Mouse (Mus musculus) induced T-regulatory cell, adult 2 months (primary cell): ENCODE measurements around the gene Kirrel3.

Experiments used
- DNase-seq: peaks from one replicate; pipeline ENCODE4 v3.0.0-alpha.2; 2012; ENCODE audit warnings: low read depth

The Kirrel3 gene

DNA sequence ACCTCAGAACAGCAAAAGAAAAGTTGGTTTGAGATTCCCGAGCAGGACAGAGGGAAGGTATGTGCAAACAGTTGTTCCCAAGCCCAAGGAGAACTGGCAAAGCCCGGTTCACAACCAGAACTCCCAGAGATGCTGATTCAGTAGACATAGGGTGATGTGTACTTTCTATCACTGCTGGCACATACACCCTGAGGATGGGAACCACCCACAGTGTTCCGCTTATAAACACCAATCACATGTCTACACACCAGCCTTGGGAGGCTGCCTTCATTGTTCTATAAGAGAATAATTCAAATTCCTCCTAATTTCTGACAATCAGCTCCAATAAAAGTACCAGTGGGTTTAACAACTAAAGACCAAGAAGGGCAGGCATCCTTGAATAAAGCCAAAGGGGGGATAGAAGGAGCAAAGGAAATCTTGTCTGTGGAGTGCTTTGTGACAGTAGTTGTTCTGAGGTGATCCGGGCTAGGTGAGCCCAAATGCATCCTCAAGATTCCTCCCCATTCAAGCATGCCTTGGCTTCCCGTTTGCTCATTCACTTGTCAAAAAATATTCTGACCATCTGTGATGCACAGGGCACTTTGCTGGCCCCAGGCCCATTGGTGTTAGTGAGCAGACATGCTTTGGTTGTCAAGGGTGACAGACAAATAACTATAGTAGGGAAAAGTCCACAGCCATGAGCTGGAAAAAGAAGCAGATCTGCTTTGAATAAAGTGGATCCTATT, 266.5 kb downstream of the Kirrel3 start:
- no peak for DNase-seq

GRCm38 (mm10) chr9:34752801-34753170, 267.1 kb downstream of the Kirrel3 start:
- peak; percentile 43 for DNase-seq

DNA sequence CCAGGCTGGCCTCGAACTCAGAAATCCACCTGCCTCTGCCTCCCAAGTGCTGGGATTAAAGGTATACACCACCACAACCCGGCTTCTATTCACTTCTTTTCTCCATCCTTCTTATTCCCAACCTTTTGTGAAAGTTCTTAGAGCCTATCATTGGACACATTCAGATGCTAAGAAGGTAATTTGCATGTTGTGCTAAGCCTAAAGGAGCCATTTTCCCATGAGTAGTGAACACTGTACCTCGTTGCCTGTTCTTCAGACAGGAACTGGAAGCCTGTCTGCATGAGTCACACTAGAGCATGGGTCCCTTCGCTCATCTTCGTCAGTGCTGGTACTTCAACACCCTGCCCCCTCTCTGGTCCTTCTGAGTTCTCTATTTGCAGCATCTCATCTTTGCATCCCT, 268.2 kb downstream of the Kirrel3 start:
- DNase-seq = no peak

DNA sequence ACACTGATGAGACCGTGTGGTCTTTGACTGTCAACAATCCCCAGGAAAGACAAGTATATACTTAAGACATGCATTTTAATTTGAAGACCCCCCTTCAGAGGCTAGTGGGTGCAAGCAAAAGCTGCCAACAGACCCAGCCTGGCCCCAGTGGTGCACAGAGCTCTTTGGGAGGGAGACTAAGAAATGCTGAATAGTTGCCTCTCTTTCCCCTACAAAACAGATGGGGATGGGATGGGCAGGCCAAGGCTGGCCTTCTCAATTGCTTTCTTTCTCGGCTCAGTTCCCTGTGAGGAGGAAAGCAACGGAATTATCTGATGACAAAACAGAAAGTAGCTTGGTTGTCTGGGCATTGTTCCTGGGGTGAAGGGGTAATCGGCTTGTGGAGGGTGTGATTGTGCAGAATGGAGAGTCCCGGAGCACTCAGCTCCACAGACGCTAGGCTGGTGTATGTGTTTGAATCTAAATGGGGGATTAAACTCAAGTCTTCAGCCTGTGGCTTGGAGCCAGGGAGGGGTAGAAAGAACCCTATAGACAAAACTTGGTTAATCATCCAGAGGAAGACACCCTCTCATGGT, 268.9 kb downstream of the Kirrel3 start:
- DNase-seq = no peak

- no peak for DNase-seq
Measured at GRCm38 (mm10) chr9:34756055-34756454, 270.4 kb downstream of the Kirrel3 start.

DNA sequence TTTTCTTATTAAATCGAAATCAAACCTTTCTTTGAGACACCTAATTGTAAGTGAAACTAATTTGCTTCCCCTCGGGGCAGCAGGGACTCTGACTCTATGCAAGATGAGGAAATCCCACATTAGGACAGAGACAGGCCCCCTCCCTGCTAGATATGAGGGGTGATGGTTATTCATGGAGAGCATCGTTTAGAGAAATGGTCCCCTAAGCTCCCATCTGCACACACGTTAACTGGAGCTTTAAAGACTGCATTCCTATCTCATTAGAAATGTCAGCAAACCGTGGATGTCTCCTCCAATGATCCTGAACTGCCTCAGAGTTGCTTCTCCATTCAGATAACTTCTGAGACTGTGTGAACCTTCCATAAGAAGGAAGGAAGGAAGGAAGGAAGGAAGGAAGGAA, 273.2 kb downstream of the Kirrel3 start:
- no peak for DNase-seq

GRCm38 (mm10) chr9:34760521-34760920, 274.8 kb downstream of the Kirrel3 start:
- no peak for DNase-seq

DNA sequence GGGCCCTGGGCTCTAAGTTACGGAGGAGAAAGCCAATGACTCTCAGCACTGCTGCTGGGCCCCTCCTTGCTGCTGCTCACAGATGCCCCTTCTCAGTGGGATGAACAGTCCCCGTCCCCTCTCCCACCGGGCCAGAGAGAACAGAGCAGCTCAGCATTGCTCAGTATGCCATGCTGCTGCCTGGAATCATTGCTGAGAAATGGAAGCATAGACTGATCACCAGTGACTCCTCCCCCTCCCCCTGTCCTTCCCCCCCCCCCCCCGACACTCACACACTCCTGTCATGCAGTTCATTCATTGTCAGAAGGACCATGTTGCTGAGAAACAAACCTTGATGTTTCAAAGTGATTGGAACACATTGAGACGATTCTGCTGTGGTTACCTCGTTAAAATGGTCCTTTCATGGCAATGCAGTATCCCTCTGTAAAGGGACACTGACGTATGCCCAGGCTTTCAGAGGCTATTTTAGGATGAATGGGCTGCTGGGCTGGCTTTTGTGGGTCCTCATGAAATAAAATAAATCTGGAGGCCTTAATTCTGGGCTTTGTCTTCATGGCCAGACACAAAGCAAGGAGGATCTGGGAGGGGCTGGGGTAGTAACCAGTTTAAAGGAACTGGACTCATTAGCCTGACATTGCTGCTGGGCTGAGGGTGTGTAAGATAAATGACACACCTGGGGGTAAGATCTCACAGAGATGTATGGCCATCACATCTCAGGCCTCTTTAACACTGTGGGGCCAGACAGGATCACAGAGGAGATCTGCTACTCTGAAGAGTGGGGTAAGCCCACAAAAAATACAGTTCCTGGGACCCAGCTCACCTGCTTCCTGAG, 281.3 kb downstream of the Kirrel3 start:
- DNase-seq = no peak

- no peak for DNase-seq
Measured at GRCm38 (mm10) chr9:34768961-34769360, 283.3 kb downstream of the Kirrel3 start.

DNA sequence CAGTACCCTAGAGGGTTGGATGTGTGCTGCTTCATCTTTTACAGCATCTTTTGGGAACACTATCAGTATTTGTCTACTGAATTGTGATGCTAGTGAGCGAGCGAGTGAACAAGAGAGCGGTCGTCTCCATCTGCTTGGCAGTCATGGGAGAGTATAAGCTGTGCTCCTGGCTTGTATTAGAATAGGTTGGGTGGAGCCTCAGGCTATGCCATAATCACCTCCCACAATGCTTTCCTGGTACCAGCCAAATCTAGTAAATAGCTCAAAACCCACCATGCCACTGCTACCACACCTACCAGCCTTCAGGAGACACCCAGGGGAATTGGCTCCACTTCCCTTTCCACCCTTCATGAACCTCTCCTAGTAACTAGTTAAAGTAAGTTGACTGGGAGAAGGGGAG, 285.3 kb downstream of the Kirrel3 start:
- DNase-seq = no peak

DNA sequence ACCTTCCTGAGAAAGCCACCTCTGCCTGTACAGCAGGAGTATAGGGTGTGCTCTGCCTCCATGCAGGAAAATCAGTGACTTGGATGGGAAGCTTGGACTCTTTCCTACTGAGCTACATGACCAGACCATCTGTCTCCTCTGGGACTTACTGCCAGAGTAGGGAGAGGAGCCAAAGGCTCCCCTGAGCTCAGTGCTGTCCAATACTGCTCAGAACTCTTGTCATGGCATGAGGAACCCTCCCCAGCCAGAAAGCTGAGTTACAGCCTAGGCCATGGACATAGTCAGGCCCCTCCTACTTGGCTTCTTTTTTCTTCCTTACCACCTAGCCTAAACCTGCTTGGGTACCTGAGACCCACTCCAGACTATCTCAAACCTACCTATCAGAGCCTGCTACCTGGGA, 285.7 kb downstream of the Kirrel3 start:
- no peak for DNase-seq

DNA sequence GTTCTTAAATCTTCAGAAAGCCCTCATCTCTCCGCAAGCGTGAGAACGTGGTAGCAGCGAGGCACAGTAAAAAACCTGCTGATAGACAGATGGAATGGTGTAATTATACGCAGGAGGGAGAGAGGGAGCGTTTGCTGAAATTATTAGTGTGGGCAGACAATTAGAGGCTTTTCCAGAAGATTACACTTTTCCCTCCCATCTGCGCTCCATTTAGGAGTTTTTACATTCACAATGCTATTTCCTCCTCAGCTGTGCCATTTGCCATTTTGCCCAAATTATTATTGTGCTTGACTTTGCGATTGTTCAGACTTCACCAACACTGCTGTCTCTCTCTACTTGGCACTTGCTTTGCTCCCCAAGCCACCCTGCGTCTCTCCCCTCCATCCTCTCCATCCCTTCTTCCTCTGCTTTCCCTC, 286.3 kb downstream of the Kirrel3 start:
- DNase-seq = no peak

DNA sequence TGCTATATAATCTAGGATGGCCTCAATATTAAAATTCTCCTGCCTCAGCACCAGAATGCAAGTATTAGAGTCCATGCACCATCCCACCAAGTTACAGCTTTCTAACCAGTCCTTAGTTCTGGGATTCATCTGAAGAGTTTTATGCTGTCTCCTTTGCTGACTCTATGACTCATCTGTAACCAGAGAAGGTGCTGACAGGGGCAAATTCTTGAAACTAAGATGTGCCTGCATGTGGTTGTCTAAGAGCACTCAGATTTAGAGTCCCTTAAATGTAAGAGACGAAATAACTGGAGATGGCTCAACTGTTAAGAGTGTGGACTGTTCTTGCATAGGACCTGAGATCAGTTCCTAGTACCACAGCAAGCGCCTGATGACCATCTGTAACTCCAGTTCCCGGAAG, 295.7 kb downstream of the Kirrel3 start:
- DNase-seq = no peak

GRCm38 (mm10) chr9:34787915-34788314, 302.2 kb downstream of the Kirrel3 start:
- DNase-seq = no peak

DNA sequence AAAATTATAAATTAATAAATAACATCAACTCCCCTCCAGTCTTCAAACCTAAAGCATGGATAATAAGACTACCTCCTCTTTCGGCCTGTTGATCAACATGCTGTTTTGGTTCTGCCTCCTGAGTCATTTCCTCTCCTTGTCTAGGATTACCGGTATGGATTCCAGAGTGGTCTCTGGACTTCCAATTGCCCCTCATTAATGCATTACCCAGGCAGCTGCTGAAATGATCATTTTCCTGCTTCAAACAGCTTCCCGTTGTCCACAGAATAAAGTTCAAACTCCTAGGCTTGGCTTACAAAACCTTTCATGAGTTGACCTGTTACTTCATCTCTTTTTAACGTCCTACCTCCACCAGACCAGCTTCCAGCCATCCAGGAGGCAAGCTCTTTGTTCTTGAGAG, 309.5 kb downstream of the Kirrel3 start:
- DNase-seq = no peak

GRCm38 (mm10) chr9:34797688-34798339, 312.1 kb downstream of the Kirrel3 start:
- no peak for DNase-seq

- no peak for DNase-seq
Measured at GRCm38 (mm10) chr9:34801662-34802061, 316.0 kb downstream of the Kirrel3 start.

- DNase-seq = no peak
Measured at GRCm38 (mm10) chr9:34806854-34807253, 321.2 kb downstream of the Kirrel3 start.

DNA sequence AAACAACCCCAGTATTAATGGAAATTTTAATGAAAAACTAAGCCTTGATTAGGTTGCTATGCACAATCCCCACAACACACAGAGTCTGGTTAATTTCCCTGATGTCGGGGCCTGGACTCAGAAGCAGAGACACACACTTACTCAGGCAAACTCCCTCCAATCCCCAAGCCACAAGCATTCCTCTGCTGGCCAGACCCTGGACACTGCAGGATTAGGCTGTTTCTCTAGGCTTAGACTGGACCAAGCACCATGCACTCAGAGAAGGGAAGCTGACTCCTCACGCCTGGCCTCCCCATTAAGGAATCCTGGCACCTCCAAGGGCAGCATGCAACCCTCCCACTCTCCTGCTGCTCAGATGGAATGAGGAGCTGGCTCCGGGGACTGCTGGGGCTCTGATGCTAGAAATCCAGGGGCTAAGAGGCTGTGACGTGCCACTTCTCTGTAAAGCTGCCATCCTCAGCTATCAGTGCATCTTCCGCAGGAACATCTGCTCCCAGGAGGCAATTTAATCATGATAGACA, 324.4 kb downstream of the Kirrel3 start:
- DNase-seq = no peak

- no peak for DNase-seq
Measured at GRCm38 (mm10) chr9:34818325-34818976, 332.8 kb downstream of the Kirrel3 start.

DNA sequence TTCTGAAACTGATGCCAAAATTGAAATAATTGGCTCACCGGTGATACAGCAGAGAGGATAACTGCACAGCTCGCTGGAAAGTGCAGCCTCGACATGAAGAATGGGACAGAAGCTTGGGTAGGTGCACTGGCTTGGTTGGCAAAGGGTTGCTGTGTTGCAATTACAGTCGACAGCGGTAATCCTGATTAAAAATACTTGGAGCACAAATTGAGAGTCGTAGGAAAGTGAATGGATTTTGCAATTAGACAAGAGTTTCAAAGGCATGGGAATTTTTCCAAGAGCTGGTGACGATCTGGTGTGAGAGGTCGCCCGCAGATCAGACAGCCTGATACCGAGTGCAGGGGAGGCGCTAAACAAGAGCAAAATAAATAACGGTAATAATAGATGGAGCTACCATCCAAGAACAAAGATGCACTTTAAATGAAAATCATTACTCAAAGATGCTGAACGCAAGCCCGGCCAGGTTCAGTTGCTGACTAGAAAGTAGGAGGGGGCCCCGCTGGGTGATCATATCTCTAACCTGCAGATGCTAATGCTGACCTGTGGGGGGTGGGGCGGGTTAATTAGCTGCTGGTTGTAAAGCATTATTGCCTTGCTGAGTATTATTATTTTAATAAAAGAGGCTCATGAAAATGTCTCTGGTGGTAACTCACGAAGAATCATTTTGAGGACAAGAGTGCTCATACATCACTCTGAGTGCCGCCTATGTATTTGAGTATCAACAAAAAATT, 338.8 kb downstream of the Kirrel3 start:
- DNase-seq = no peak
